Comparison of ENCODE assay signal across 12 mouse cellular contexts in genomic region chr3:59257740-59258664, GRCm38 (mm10). TPM values are rescaled to one million over a fixed set of nuclear protein-coding genes. Genes with fewer than 3 reads are reported as not detected.
DNase-seq lines count a peak whose midpoint lies in the region; ATAC-seq and TF ChIP-seq lines count a peak whose summit lies in the region.
"Had no signal": no experiment of that assay in that cellular context is flagged by ENCODE, and none has a peak within 500 bp of the region (broad histone marks: within the 10 kb centered on the region; RNA-seq: fewer than 3 reads in every experiment).

No protein-coding gene starts in this region.

- H3K27me3 ChIP-seq in liver, postnatal 0 days (ENCODE audit: insufficient read depth, low read length) = no peaks in the 10 kb centered on the region
- H3K27me3 ChIP-seq in liver, embryonic 12.5 days (replicated peaks) = no peaks in the 10 kb centered on the region
- H3K27me3 ChIP-seq in lung, postnatal 0 days (replicated peaks; ENCODE audit: insufficient read depth, low read length) = no peaks in the 10 kb centered on the region
- H3K27me3 ChIP-seq: liver, embryonic 13.5 days had no signal

- DNase-seq in CD4-positive, CD25-positive, alpha-beta regulatory T cell, adult 2 months (ENCODE audit: low read depth, low spot score) = peak; percentile 49
- DNase-seq in liver, postnatal 0 days = peak; percentile 20
- DNase-seq in thymus, postnatal 36 days = peak; percentile 80 to 89
- no peak for DNase-seq in urinary bladder, postnatal 14 days (ENCODE audit: low spot score)
- DNase-seq in lung, postnatal 0 days (ENCODE audit: low spot score) = no peak
- DNase-seq: liver, embryonic 13.5 days had no signal

- H3K36me3 ChIP-seq in liver, postnatal 0 days (replicated peaks; ENCODE audit: insufficient read depth, low read length) = no peaks in the 10 kb centered on the region
- H3K36me3 ChIP-seq in liver, embryonic 12.5 days = no peaks in the 10 kb centered on the region
- H3K36me3 ChIP-seq in lung, postnatal 0 days (ENCODE audit: insufficient read depth, low read length) = no peaks in the 10 kb centered on the region
- H3K36me3 ChIP-seq: liver, embryonic 13.5 days had no signal

- no peaks in the 10 kb centered on the region; the same call in 1 of the 2 replicates for H3K4me1 ChIP-seq in liver, postnatal 0 days (ENCODE audit: insufficient read depth)
- H3K4me1 ChIP-seq in liver, embryonic 12.5 days = no peaks in the 10 kb centered on the region
- H3K4me1 ChIP-seq in lung, postnatal 0 days (ENCODE audit: insufficient read depth, low read depth, low read length) = no peaks in the 10 kb centered on the region
- H3K4me1 ChIP-seq: liver, embryonic 13.5 days had no signal

- H3K9me3 ChIP-seq in liver, postnatal 0 days (ENCODE audit: low read length) = no peaks in the 10 kb centered on the region
- no peaks in the 10 kb centered on the region for H3K9me3 ChIP-seq in liver, embryonic 12.5 days (replicated peaks)
- H3K9me3 ChIP-seq in lung, postnatal 0 days (ENCODE audit: low read length) = no peaks in the 10 kb centered on the region
- H3K9me3 ChIP-seq: liver, embryonic 13.5 days had no signal

- TF ChIP-seq CTCF in liver, postnatal 0 days (IDR thresholded peaks at IDR 0.05; ENCODE audit: low read depth) = no peak
- no peak for TF ChIP-seq CTCF in lung, postnatal 0 days (IDR thresholded peaks at IDR 0.05)

- H3K9ac ChIP-seq in liver, postnatal 0 days (replicated peaks) = no peak overlapping the region
- H3K9ac ChIP-seq in liver, embryonic 12.5 days = no peak overlapping the region
- H3K9ac ChIP-seq in lung, postnatal 0 days (replicated peaks; ENCODE audit: low read depth) = no peak overlapping the region
- H3K9ac ChIP-seq: liver, embryonic 13.5 days had no signal

- no peak for ATAC-seq in CD4-positive, CD25-positive, alpha-beta regulatory T cell, adult 4 months
- ATAC-seq in liver, postnatal 0 days = no peak
- no peak for ATAC-seq in liver, embryonic 12.5 days
- ATAC-seq in neutrophil, adult 5-6 weeks (ENCODE audit: extremely low read depth, insufficient number of reproducible peaks, low FRiP score, poor library complexity, severe bottlenecking) = peak; percentile 48
- no peak for ATAC-seq in lung, postnatal 0 days
- ATAC-seq: forebrain, embryonic 14.5 days had no signal

- H3K4me3 ChIP-seq in liver, postnatal 0 days (ENCODE audit: low read depth, low read length) = no peak overlapping the region
- H3K4me3 ChIP-seq in liver, embryonic 12.5 days = no peak overlapping the region
- no peak overlapping the region for H3K4me3 ChIP-seq in lung, postnatal 0 days (ENCODE audit: low read depth, low read length)
- H3K4me3 ChIP-seq: liver, embryonic 13.5 days had no signal

- no peak for TF ChIP-seq EP300 in liver, postnatal 0 days (IDR thresholded peaks at IDR 0.05; ENCODE audit: low read depth)
- no peak for TF ChIP-seq EP300 in lung, postnatal 0 days (IDR thresholded peaks at IDR 0.05)

- H3K27ac ChIP-seq in liver, postnatal 0 days (ENCODE audit: low read depth) = no peak overlapping the region
- no peak overlapping the region for H3K27ac ChIP-seq in liver, embryonic 12.5 days
- H3K27ac ChIP-seq in lung, postnatal 0 days (ENCODE audit: low read length) = no peak overlapping the region
- H3K27ac ChIP-seq: liver, embryonic 13.5 days had no signal

- 67% methylated on average over 20 of the region's 20 CpGs for WGBS in liver, postnatal 0 days (ENCODE audit: insufficient replicate concordance)
- WGBS in liver, embryonic 12.5 days (ENCODE audit: insufficient replicate concordance) = 78% methylated on average over 20 of the region's 20 CpGs
- WGBS in lung, postnatal 0 days = 75% methylated on average over 20 of the region's 20 CpGs

- H3K4me2 ChIP-seq in liver, postnatal 0 days (ENCODE audit: low read depth, low read length) = no peak overlapping the region
- H3K4me2 ChIP-seq in liver, embryonic 12.5 days = no peak overlapping the region
- H3K4me2 ChIP-seq in lung, postnatal 0 days (replicated peaks; ENCODE audit: low read depth, low read length) = no peak overlapping the region
- H3K4me2 ChIP-seq: heart, embryonic 11.5 days; liver, embryonic 13.5 days; midbrain, embryonic 11.5 days had no signal

RNA-seq across cellular contexts. Expression of gene P2ry12, which starts 4.7 kb away (rescaled TPM):
- polyA plus RNA-seq in CD4-positive, CD25-positive, alpha-beta regulatory T cell, adult 4 months (2017; shearing (Covaris generic)) = under 1 TPM in 1 of 2 experiments, not detected in 1; 0.48 TPM
- 3.0 and 3.3 TPM in 2 replicates for polyA plus RNA-seq in liver, postnatal 0 days (2015; fragmentation: Nextera tagmentation; extraction: Ambion mirVana)
- 1.4 and 2.2 TPM in 2 replicates for polyA plus RNA-seq in liver, embryonic 12.5 days (2016; fragmentation: Nextera tagmentation; extraction: Ambion mirVana)
- 15.8 and 18.3 TPM in 2 replicates for total RNA-seq in neutrophil, adult 5-6 weeks (2017)
- polyA plus RNA-seq in lung, postnatal 0 days (2015; fragmentation: Nextera tagmentation; extraction: Ambion mirVana) = 3.8 and 4.6 TPM in 2 replicates

RNA-seq across cellular contexts. Expression of gene P2ry13, which starts 47.3 kb away (rescaled TPM):
- under 1 TPM; 0.67 to 0.71 TPM for polyA plus RNA-seq in CD4-positive, CD25-positive, alpha-beta regulatory T cell, adult 4 months (2017; shearing (Covaris generic))
- polyA plus RNA-seq in liver, postnatal 0 days (2015; fragmentation: Nextera tagmentation; extraction: Ambion mirVana) = 4.4 and 4.6 TPM in 2 replicates
- polyA plus RNA-seq in liver, embryonic 12.5 days (2016; fragmentation: Nextera tagmentation; extraction: Ambion mirVana) = 1.6 and 1.8 TPM in 2 replicates
- total RNA-seq in neutrophil, adult 5-6 weeks (2017) = 56.6 and 61.7 TPM in 2 replicates
- 2.6 and 2.7 TPM in 2 replicates for polyA plus RNA-seq in lung, postnatal 0 days (2015; fragmentation: Nextera tagmentation; extraction: Ambion mirVana)

Comparison
In these comparisons a context has a peak if more than half of its experiments do, and no peak if none do; other contexts are left out.
1. DNase-seq: peak in CD4-positive, CD25-positive, alpha-beta regulatory T cell, adult 2 months (single experiment), liver, postnatal 0 days (single experiment) and thymus, postnatal 36 days (2 of 2); none in urinary bladder, postnatal 14 days (single experiment) and lung, postnatal 0 days (single experiment).